Mouse (Mus musculus) hindbrain, embryonic 14.5 days (tissue): ENCODE data around the gene Trpc4ap. TPM values are rescaled to one million over a fixed set of nuclear protein-coding genes. Genes with fewer than 3 reads are reported as not detected.

ENCODE experiments used
- microRNA counts: library from miRNA; unstranded; fragments of <30 nt; microRNA quantifications from one replicate; lab custom pipeline; 2016
- microRNA-seq: library from miRNA; unstranded; fragments of <30 nt; microRNA quantifications from one replicate; pipeline ENCODE4, GENCODE M21; 2016
- polyA plus RNA-seq: library from polyadenylated mRNA; unstranded; fragments of >200 nt; fragmentation: Nextera tagmentation; extraction: Ambion mirVana; gene quantifications from 2 replicates; pipeline ENCODE4 v1.2.1, GENCODE M21; 2014

Trpc4ap gene
- polyA plus RNA-seq, 1 experiment from 2014 or later, result 163 TPM

MicroRNAs encoded within 50 kb of the gene (microRNA counts, 519-probe panel; counts per million panel counts)
- microRNA mmu-miR-499 (lab: Ali Mortazavi, UCI), result not detected

Small RNAs within 50 kb of the gene (microRNA-seq; reads per million reads assigned to microRNA genes)
- gene Mir499, result 3.7 reads per million, percentile 16 among the genes with 10 or more reads in this experiment

Other genes starting within 250 kb of the Trpc4ap start
- gene Ncoa6, start 218.5 kb downstream of the Trpc4ap start, polyA plus RNA-seq, result 32.0 and 33.0 TPM in 2 replicates
- 25.3 and 28.5 TPM in 2 replicates for gene Acss2, start 174.4 kb downstream of the Trpc4ap start, polyA plus RNA-seq
- 39.9 and 48.5 TPM in 2 replicates for gene Ggt7, start 174.1 kb downstream of the Trpc4ap start, polyA plus RNA-seq
- 14.3 and 15.3 TPM in 2 replicates for gene Gss, start 99.6 kb downstream of the Trpc4ap start, polyA plus RNA-seq
- gene Myh7b, start 81.2 kb downstream of the Trpc4ap start, polyA plus RNA-seq, result 0.40 and 0.99 TPM in 2 replicates
- 34.2 and 38.6 TPM in 2 replicates for gene Edem2, start 37.1 kb upstream of the Trpc4ap start, polyA plus RNA-seq
- not detected in 2 replicates for gene Gm17581, start 43.5 kb upstream of the Trpc4ap start, polyA plus RNA-seq
- 3.0 and 3.6 TPM in 2 replicates for gene Procr, start 58.7 kb upstream of the Trpc4ap start, polyA plus RNA-seq
- 17.9 and 20.7 TPM in 2 replicates for gene Mmp24, start 83.0 kb upstream of the Trpc4ap start, polyA plus RNA-seq
- 27.6 and 28.1 TPM in 2 replicates for gene BC029722, start 127.0 kb upstream of the Trpc4ap start, polyA plus RNA-seq
- gene Eif6, start 134.5 kb upstream of the Trpc4ap start, polyA plus RNA-seq, result 132 and 134 TPM in 2 replicates
- gene Fam83c, start 142.5 kb upstream of the Trpc4ap start, polyA plus RNA-seq, result 0.31 TPM in 2 replicates
- 72.7 TPM in 2 replicates for gene Uqcc1, start 237.9 kb upstream of the Trpc4ap start, polyA plus RNA-seq
- not detected in 2 replicates for gene Gm15557, start 248.3 kb upstream of the Trpc4ap start, polyA plus RNA-seq